Mouse (Mus musculus) ES-Bruce4 (cell line): ENCODE measurements around the gene Ptger4.

Source experiments
- CTCF ChIP-seq: IDR thresholded peaks from one replicate; pipeline ENCODE4 v1.8.1; 2011; ENCODE audit warnings: low read depth, low read length
- EP300 ChIP-seq: IDR thresholded peaks from 2 replicates; pipeline ENCODE4 v1.6.1; 2011; ENCODE audit warnings: low read depth, low read length; ENCODE audit not compliant: insufficient read depth

- TF ChIP-seq CTCF = no peak
- no peak for TF ChIP-seq EP300
Measured at GRCm38 (mm10) chr15:5238073-5238472, 5.9 kb downstream of the Ptger4 start.
